Mouse (Mus musculus): ENCODE measurements at regions not wholly inside any gene's neighbourhood (a gene's known extent, or its start where the extent isn't known, plus 50 kb on each side); places are given as distances from the start of the nearest gene placed in this dataset.

DNA sequence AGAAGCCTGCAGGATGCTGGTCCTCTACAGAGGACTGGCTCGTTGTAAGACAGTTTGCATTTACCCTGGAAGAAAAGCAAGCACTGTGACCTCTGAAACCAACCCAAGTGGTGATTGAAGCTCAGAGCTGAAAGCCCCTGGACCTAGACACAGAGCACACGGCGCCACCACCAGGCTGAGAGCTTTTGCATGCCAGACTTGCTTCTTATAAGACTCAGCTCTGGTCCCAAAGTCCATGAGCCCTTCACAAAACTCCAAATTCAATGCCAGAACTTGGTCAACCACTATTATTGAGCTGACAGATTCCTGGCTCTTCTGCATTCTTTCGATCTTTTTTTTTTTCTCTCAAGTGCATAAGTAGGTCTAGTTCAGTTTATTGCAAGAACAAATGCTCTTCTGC lies 164.6 kb upstream of the Sfrp2 start:
- TF ChIP-seq POLR2A (IDR thresholded peaks at IDR 0.05; ENCODE audit: borderline replicate concordance, extremely low read depth, insufficient read depth, insufficient read length, poor library complexity, severe bottlenecking) (no peak), CTCF (IDR thresholded peaks at IDR 0.05; ENCODE audit: borderline replicate concordance, extremely low read depth, insufficient read depth, insufficient read length) (no peak)
- DNase-seq (ENCODE audit: low read depth) = peak; percentile 26

DNA sequence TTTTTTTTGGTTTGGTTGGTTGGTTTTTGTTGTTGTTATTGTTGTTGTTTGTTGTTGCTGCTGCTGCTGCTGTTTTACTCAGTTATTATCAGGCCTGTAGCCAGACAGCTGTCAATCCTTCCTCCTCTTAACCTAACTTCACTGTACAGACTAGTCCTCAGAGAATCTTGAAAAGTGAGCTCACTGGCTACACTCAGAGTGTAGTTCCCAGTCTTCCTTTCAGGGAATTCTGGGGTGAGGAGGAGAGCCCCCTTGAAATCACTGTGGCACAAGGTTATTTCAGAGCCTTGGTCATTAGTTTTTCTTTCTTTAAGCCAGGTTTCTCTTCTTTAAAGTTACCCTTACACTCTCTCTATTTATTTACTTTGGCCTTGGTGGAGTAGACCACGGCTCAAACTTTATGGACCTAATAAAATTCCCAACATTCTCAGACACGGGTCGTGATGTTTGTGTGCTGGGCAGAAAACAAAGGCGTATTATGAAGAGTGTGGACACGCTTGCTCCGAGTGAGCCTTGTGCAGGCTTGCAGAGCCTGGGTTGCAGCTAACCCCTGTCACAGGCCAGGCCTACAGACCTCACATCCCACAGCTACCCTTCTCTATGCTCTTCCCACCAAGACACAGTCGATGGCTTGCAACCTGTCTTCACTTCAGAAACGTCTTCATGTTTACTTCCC lies 156.9 kb upstream of the Sfrp2 start:
- TF ChIP-seq CTCF (IDR thresholded peaks at IDR 0.05; ENCODE audit: borderline replicate concordance, extremely low read depth, insufficient read depth, insufficient read length) (no peak), POLR2A (IDR thresholded peaks at IDR 0.05; ENCODE audit: borderline replicate concordance, extremely low read depth, insufficient read depth, insufficient read length, poor library complexity, severe bottlenecking) (no peak)
- no peak for DNase-seq (ENCODE audit: low read depth)

DNA sequence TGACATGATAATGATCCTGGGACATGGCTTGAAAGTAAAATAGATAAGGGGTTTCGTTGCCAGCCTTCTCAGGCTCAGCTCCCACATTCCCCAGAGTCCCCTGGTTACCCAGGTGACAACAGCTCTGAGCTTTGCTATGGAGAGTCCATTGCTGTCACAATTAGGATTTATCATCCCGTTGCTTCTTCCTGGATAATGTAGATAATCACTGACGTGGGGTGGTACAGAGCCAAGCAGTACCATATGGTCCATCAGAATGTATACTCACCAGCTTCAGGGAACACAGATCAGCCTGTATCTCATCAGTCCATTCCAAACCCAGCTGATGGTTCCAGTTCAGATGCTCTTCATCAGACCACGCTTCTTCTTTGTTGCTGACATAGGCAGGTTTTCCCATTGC lies 145.7 kb upstream of the Sfrp2 start:
- DNase-seq (ENCODE audit: low read depth) = peak; percentile 36
- TF ChIP-seq CTCF (IDR thresholded peaks at IDR 0.05; ENCODE audit: borderline replicate concordance, extremely low read depth, insufficient read depth, insufficient read length) = no peak
- TF ChIP-seq POLR2A (IDR thresholded peaks at IDR 0.05; ENCODE audit: borderline replicate concordance, extremely low read depth, insufficient read depth, insufficient read length, poor library complexity, severe bottlenecking) = no peak

DNA sequence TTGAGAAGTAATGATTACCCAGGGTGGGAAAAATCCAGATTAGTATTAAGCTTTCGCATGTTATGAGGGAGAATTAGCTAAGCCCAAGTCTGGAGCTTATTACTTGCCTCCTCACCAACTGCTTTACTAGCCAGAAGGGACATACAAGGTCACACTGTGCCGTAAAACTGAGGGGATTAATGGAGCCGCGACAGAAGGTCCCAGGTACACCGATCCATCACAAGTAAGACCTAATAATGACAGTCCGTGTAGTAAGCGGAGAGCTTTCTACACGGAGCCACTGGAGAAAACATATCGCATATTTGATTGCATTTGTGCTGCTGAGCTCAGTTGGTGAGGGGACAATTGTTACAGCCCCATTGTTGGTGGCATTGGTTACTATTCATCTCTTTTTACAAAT lies 133.1 kb upstream of the Sfrp2 start:
- TF ChIP-seq CTCF (IDR thresholded peaks at IDR 0.05; ENCODE audit: borderline replicate concordance, extremely low read depth, insufficient read depth, insufficient read length) (no peak), POLR2A (IDR thresholded peaks at IDR 0.05; ENCODE audit: borderline replicate concordance, extremely low read depth, insufficient read depth, insufficient read length, poor library complexity, severe bottlenecking) (no peak)
- DNase-seq (ENCODE audit: low read depth) = peak; percentile 24

DNA sequence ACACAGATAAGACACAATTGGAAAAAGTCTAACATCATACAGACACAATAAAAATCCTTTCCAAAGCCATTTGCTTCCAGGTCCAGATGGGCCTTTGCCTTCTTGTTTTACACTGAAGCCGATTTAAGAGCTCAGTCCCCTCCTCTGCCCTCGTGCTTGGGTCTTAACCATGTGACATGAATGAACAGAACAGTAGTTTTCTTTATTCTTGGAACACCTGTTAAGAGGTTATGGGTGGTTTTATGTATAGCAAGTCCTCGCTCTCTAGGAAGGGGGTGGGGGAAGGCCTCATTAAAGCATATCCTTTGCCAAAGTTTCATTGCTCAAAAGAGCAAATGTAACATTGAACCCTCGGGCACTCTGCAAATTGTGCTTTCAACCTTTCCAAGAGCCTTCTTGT lies 125.7 kb upstream of the Sfrp2 start:
- peak; percentile 5 for DNase-seq (ENCODE audit: low read depth)
- TF ChIP-seq CTCF (IDR thresholded peaks at IDR 0.05; ENCODE audit: borderline replicate concordance, extremely low read depth, insufficient read depth, insufficient read length) (no peak), POLR2A (IDR thresholded peaks at IDR 0.05; ENCODE audit: borderline replicate concordance, extremely low read depth, insufficient read depth, insufficient read length, poor library complexity, severe bottlenecking) (no peak)

DNA sequence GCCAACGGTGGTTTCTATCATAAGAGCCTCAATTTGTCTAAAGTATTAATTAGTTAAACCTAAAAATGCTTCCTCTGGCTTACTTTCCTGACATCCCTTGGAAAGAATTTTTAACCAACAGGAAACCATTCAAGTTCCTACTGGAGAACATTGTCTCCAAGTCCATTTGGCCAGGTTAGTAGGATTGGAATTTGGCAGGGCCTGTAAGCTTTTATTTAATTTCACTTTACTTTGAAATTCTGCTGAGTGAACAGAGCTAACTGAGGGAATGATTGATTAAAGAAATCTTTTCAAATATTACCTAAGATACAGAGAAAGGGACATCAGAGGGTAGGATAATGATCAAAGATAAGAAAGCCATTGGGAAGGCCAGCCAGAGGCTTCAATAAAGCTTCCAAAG lies 102.4 kb upstream of the Sfrp2 start:
- DNase-seq (ENCODE audit: low read depth) = no peak
- TF ChIP-seq POLR2A (IDR thresholded peaks at IDR 0.05; ENCODE audit: borderline replicate concordance, extremely low read depth, insufficient read depth, insufficient read length, poor library complexity, severe bottlenecking) (no peak), CTCF (IDR thresholded peaks at IDR 0.05; ENCODE audit: borderline replicate concordance, extremely low read depth, insufficient read depth, insufficient read length) (no peak)

DNA sequence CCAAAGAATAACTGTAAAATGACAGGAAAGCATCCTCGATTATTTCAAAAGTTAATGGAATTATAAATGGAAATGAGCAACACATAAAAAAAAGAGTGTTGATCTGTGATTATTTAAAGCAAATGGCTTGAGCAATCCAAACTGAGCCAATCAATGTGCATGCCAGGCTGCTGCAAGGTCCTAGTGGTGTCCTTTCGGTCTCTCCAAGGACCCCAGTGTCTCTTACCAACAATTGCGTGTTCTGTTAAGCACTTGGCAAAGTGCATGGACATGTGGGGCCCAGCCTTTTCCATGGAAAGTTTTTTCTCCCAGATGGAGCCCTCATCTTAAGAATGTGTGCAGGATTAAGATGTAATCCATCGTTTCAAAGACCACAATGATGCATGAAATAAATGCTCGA lies 90.0 kb upstream of the Sfrp2 start:
- DNase-seq (ENCODE audit: low read depth) = no peak
- TF ChIP-seq POLR2A (IDR thresholded peaks at IDR 0.05; ENCODE audit: borderline replicate concordance, extremely low read depth, insufficient read depth, insufficient read length, poor library complexity, severe bottlenecking) (no peak), CTCF (IDR thresholded peaks at IDR 0.05; ENCODE audit: borderline replicate concordance, extremely low read depth, insufficient read depth, insufficient read length) (no peak)

DNA sequence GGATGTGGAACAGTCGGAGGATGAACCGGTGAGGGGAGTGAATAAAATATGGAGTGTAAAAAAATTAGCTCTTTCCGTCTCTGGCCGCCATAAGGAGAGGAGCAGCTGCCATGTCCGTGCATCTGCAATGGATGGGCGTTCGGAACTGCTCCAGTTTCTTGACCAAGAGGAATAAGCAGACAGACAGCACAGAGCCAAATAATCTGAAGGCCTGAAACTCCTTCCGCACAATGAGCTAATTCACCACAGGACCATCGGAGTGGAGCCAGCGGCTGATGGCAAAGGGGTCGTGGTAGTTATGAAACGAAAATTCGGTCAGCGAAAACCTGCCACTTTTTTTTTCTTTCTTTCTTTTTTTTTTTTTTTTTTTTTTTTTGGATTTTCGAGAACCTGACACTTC lies 79.5 kb upstream of the Sfrp2 start:
- TF ChIP-seq POLR2A (IDR thresholded peaks at IDR 0.05; ENCODE audit: borderline replicate concordance, extremely low read depth, insufficient read depth, insufficient read length, poor library complexity, severe bottlenecking) (no peak), CTCF (IDR thresholded peaks at IDR 0.05; ENCODE audit: borderline replicate concordance, extremely low read depth, insufficient read depth, insufficient read length) (no peak)
- no peak for DNase-seq (ENCODE audit: low read depth)

DNA sequence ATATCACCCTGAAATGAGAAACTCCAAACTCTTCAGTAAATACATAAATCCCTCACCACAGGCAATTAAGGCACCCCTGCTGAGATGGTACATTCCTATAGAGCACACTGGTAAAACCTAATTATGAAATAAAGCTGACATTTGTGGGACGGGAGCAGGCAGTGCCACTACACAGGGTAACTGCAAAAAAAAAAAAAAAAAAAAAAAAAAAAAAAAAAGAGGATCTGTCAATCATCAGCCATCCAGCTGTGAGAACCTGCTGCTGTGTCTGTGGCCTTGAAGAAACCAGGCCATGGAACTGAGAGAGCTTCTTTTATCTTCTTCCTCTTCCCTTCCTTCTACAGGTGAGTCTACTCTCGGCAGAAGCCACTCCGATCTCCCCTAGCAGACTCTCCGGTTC lies 78.6 kb upstream of the Sfrp2 start:
- DNase-seq (ENCODE audit: low read depth) = no peak
- no peak for TF ChIP-seq CTCF (IDR thresholded peaks at IDR 0.05; ENCODE audit: borderline replicate concordance, extremely low read depth, insufficient read depth, insufficient read length)
- TF ChIP-seq POLR2A (IDR thresholded peaks at IDR 0.05; ENCODE audit: borderline replicate concordance, extremely low read depth, insufficient read depth, insufficient read length, poor library complexity, severe bottlenecking) = no peak

DNA sequence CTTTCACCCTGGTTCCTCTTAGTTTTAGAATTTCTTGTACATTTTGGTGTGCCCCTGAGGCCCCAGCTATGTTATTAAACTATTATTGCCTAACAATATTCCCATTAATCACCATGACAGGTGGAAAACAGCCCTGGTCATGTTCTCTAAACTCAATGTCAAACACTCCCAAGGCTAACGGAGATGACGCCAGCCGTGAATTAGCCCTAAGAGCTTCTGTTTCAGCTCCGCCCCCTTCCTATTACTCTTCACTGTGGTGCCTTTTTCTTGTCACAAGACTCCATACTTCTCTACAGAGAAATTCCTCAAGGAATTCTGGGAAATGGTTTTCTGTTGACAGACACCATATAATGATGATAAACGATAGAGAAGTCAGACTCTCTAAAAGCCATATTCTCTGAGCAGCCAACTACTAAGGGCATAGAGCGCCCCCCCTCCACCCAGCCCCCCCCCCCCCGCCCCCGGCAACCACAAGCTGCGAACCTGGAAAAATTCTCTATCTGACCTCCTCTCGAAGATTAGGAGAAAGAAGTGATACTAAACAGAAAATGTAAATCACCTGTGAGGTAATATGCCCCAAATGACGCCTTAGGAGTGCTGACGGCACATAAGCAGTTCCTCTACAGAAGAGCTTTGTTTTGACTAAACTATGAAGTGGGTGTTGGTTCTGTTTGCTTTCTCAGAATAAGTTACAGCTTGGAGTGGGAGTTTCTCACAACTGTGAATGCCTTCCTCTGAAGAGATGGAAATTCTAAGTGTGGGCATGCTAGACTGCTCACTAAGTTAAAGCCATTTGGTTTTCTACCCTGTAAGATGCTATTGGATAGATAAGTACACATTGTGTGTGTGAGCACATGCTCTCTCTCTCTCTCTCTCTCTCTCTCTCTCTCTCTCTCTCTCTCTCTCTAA lies 76.8 kb upstream of the Sfrp2 start:
- TF ChIP-seq CTCF (IDR thresholded peaks at IDR 0.05; ENCODE audit: borderline replicate concordance, extremely low read depth, insufficient read depth, insufficient read length) (no peak), POLR2A (IDR thresholded peaks at IDR 0.05; ENCODE audit: borderline replicate concordance, extremely low read depth, insufficient read depth, insufficient read length, poor library complexity, severe bottlenecking) (no peak)
- DNase-seq (ENCODE audit: low read depth) = no peak

DNA sequence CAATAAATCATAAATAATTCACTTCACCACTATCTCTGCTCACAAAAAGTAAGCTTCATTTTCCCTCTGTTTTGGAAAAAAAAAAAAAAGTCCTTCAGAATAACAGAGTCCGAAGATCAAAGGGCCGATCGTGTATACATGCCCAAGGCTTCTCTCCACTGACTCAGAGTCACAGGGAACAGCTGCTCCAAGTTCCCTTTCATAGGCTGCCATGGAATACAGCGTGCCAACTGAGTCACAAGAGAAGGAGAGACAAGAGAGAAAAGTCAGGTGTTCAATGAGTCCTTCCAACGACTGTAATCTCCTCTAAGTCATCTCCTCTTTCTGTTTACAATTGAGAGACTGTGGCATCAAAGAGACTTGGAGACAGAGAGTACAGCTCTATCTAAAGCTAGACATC lies 71.6 kb upstream of the Sfrp2 start:
- TF ChIP-seq CTCF (IDR thresholded peaks at IDR 0.05; ENCODE audit: borderline replicate concordance, extremely low read depth, insufficient read depth, insufficient read length) = no peak
- TF ChIP-seq POLR2A (IDR thresholded peaks at IDR 0.05; ENCODE audit: borderline replicate concordance, extremely low read depth, insufficient read depth, insufficient read length, poor library complexity, severe bottlenecking) = no peak
- no peak for DNase-seq (ENCODE audit: low read depth)

DNA sequence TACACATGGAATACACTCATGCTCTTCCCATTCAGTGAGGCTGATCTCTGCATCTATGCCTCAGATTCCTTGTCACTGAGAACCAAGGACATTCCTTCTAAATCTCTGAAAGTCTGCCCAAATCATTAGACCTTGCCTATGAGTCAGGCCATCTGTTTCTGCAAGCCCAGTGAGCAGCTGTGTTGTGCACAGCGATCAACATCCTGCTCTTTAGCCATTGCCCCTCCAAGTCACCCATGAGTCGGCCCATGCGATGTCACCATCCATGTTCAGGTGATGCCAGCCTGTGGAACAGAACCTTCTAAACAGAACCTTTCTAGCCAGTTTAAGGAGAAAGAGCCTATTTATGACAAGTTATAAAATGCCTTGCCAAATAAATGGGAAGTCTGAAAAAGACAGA lies 66.4 kb upstream of the Sfrp2 start:
- TF ChIP-seq POLR2A (IDR thresholded peaks at IDR 0.05; ENCODE audit: borderline replicate concordance, extremely low read depth, insufficient read depth, insufficient read length, poor library complexity, severe bottlenecking) (no peak), CTCF (IDR thresholded peaks at IDR 0.05; ENCODE audit: borderline replicate concordance, extremely low read depth, insufficient read depth, insufficient read length) (no peak)
- no peak for DNase-seq (ENCODE audit: low read depth)
